Mouse (Mus musculus): ENCODE data around the gene Gm3646.

Gm3646 gene

GRCm38 (mm10) chr1:39805243-39805979 lies at the start of gene Gm3646:
Gene Gm3646, minus strand, starts transcription at chr1:39805332.
- no peak for DNase-seq (ENCODE audit: low read depth, low spot score)

GRCm38 (mm10) chr1:39847066-39847465 lies 41.9 kb upstream of the Gm3646 start:
- DNase-seq (ENCODE audit: low read depth, low spot score): no peak

- DNase-seq (ENCODE audit: low read depth, low spot score): no peak
Observed at GRCm38 (mm10) chr1:39846031-39846550, 41.0 kb upstream of the Gm3646 start.

DNA sequence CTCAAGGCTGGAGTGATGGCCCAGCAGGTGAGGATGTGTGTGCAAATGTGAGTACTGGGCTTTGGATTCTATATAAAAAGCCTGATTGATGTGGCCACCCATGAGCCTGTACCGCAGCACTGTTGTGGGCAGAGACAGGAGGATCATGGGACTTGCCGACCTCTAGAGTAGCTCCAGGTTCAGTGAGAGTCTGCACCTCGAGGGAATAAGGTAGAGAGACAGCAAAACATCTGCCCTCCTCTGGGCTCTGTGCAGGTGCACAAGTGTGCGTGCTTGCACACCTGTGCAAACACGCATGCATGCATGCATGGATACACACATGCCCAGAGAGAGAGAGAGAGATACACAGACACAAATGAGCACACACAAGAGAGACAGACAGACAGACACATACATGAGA lies 38.2 kb upstream of the Gm3646 start:
- no peak for DNase-seq (ENCODE audit: low read depth, low spot score)

DNA sequence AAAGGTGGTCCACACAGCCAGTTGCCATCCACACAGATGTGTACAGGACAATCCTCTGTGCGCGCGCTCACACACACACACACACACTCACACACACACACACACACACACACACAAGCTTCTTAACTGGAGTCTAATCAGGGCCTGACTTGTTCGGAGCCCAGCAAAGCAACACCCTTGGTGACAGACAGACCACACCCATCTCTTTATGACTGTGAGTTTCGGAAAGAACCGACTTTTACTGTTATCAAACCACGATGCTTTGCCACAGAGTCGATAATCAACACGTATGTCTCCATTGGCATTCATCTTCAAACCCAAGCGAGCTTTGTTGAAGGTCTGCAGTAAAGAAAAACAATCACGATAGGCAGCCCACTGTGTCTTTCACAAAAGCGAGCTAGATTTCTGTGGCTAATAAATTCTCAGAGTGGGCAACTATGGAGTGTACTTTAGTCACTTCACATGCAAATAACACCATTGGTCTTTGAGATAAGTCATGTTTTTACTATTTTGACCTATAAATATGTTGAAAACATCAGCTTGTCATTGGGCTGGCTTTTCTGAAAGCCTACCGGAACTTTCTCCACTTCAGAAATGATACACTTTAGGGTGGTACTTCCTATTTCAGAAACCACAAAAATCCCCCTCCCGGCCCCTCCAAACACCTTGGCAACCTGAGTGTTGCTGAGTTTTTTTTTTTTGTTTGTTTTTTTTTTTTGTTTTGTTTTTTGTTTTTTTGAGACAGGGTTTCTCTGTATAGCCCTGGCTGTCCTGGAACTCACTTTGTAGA lies 37.3 kb upstream of the Gm3646 start:
- DNase-seq (ENCODE audit: low read depth, low spot score): no peak

- no peak for DNase-seq (ENCODE audit: low read depth, low spot score)
Observed at GRCm38 (mm10) chr1:39840856-39841255, 35.7 kb upstream of the Gm3646 start.

DNA sequence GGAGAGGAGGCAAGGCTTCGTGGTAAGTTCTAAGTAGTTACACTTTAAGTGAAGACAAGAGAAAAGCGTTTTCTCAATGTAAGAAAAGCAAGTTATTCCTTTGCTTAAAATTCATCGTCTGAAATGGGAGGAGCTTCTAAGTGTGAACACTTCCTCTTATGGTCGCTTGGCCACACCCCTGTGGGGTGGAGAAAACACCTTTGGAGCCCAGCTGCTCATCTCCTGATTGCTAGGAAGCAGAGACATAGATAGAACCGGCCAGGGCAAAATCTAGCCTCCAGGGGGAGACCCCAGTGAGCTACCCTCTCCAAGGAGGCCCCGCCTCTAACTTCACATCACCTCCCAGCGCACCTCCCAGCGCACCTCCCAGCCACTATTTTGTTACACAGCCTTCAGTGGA lies 34.7 kb upstream of the Gm3646 start:
- no peak for DNase-seq (ENCODE audit: low read depth, low spot score)

DNA sequence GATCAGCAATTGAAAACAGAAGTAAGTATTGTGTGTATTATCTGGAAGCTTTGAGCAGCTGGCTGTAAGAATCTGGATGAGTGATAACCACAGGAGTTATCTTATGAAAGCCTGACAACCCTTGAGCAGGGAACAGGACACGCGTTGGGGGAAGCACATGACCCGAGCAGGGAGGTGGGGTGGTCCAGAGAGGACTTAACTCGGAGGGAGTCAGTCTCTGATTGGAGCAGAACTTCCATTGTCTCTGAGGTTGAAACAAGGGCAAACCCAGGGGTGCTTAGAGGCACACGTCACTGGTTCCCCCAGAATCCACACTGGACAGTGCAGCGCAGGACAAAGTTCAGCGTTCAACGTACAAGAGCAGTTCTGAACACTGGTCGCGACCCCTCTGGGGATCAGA lies 34.1 kb upstream of the Gm3646 start:
- DNase-seq (ENCODE audit: low read depth, low spot score): no peak

GRCm38 (mm10) chr1:39838487-39839169 lies 33.5 kb upstream of the Gm3646 start:
- DNase-seq (ENCODE audit: low read depth, low spot score): peak; percentile 40

GRCm38 (mm10) chr1:39831594-39832039 lies 26.5 kb upstream of the Gm3646 start:
- DNase-seq (ENCODE audit: low read depth, low spot score): no peak

GRCm38 (mm10) chr1:39830786-39831593 lies 25.9 kb upstream of the Gm3646 start:
- DNase-seq (ENCODE audit: low read depth, low spot score): no peak

- DNase-seq (ENCODE audit: low read depth, low spot score): no peak
Observed at GRCm38 (mm10) chr1:39824902-39825301, 19.8 kb upstream of the Gm3646 start.

- DNase-seq (ENCODE audit: low read depth, low spot score): no peak
Observed at GRCm38 (mm10) chr1:39824240-39824639, 19.1 kb upstream of the Gm3646 start.

DNA sequence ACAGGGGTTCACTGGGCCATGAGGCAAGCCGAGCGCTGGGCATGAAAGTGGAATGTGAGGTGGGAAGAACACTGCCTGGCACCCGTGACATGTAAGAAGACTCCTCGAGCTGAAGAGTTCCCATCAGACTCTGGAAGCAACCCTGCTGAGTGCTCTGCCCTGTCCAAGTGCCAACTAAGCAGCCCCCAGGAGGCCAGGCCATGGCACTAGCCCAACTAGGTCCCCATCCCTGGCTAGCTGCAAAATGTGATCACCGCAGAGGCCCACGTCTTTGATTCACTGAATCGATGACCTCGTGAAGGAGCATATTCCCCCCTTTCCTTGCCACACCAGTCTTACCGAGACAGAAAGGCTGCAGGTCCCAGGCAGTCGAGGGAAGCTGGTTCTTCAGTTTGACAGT lies 14.5 kb upstream of the Gm3646 start:
- DNase-seq (ENCODE audit: low read depth, low spot score): no peak

DNA sequence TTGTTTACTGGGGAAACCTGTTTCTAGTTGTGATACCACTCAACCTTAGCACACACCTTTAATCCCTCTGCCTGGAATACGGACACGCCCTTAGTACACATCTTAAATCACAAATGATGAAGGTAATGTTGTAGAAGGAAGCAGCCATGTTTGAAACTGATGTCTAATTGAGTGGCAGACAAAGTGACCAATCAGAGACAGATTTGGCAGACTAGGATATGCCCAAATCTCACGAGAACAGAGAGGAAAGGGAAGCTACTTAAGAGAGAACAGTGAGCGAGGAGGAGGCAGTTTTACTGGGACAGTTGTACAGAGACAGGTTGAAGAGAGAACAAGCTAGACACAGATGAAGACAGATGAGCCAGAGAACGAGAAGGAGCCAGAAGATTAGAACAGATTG lies 10.6 kb upstream of the Gm3646 start:
- DNase-seq (ENCODE audit: low read depth, low spot score): no peak

GRCm38 (mm10) chr1:39813067-39813466 lies 7.9 kb upstream of the Gm3646 start:
- no peak for DNase-seq (ENCODE audit: low read depth, low spot score)

DNA sequence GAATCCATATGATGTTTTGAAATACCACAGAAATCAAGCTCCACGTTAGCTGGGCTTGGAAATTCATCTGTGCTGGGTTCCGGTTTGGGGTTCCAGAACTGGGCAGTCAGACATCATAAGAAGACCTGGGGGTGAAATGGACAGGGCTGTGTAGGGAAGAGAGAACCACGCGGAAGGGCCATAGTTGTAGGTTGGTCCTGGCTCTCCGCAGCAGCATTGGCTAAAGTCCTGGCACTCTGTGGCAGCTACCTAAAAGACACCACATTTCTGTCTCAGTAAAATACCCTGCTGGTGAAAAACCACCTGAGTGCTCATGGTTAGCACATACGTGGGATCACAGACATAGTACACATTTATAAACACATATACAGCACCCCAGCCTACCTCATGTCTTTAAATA lies 343 bp downstream of the Gm3646 start:
- no peak for DNase-seq (ENCODE audit: low read depth, low spot score)

DNA sequence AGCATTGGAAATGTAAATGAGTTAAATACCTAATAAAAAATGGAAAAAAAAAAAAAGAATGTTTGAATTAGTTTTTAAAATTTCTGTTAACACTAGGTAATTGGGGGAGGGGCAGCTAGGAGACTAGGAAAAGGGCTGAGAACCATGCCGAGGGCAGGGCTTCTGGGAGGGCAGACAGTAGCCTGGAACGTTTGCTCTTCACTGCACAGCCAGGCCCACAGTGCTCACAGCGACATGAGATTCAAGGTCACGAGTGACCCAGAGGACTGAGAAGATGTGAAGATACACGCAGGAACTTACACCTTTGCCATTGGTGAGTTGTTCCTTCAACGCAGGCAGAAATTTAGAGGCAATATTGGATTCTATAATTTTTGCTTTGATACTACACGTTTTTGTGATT lies 2.2 kb downstream of the Gm3646 start:
- DNase-seq (ENCODE audit: low read depth, low spot score): no peak

DNA sequence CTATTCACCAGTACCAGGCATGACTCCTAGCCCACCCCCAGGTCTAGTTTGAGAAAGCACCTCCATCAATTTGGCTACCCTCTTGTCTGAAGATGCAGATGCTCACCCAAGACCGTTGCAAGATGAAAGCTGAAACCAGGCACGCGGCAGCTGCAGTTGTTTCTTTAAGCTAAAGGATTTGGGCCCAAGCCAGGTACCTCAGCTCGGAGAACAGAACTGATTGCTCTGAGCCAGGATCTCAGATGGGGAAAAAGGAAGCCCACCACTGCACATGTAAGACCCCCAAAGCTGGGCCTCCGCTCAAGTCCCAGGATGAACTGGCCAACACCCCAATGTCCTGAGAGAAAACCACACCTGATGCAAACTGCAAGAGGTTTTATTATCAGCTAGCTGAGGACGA lies 7.6 kb downstream of the Gm3646 start:
- DNase-seq (ENCODE audit: low read depth, low spot score): no peak

DNA sequence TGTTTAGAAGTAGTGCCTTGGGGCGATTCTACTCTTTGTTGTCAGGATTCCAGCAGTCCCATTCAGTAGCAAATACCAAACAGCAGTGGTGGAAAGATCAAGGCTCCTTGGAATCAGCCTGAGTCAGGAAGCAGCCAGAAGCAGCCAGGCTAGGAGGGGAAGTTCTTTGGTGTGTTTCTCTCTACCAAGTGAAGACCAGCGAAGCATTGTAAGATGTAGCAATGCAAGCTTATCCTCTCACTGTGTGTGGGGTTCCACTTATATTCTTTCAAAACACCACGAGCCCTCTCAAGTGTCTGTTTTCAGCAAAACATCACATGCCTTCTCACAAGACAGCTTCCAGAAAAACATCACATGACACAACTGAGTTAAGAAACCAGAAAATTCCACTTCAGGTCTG lies 8.4 kb downstream of the Gm3646 start:
- no peak for DNase-seq (ENCODE audit: low read depth, low spot score)

DNA sequence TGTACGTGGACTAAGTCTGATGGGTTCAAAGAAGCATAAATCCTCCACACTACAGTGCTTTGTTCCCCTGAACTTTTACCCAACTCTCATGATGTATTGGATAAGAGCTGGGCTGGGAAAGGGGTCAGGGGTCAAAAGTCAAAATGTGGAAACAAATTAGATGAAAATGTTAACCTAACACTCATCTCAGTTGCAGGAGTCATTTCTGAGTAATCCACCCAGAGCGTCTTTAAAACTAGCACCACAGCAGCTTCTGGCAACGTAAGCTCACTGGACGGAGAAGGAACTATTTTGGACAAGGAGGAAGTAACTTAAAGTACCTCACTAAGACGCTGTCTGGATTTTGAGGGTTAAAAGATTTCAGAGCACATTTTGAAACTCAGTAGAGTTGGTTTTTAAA lies 20.5 kb downstream of the Gm3646 start:
- DNase-seq (ENCODE audit: low read depth, low spot score): no peak

Measured in brain, embryonic 18.5 days (tissue).